Mouse (Mus musculus) neural tube, embryonic 15.5 days (tissue): Measurements from ENCODE around the gene Rgs9. TPM values are rescaled to one million over a fixed set of nuclear protein-coding genes. Genes with fewer than 3 reads are reported as not detected.

Source experiments
- ATAC-seq: fragments of 200-750 bp; cut with Nextera tagmentation; 2 replicates; pipeline ENCODE4 v1.8.0; 2017; ENCODE audit warnings: mild to moderate bottlenecking, moderate TSS enrichment, moderate library complexity; ENCODE audit not compliant: low FRiP score
- H3K27ac ChIP-seq: fragments of 300-500 bp; sonication (generic); replicated peaks from 2 replicates; pipeline ENCODE4 v1.5.1; 2015; ENCODE audit warnings: mild to moderate bottlenecking, inconsistent platforms
- H3K27me3 ChIP-seq: fragments of 300-500 bp; sonication (generic); replicated peaks from 2 replicates; pipeline ENCODE4 v1.6.1; 2015; ENCODE audit warnings: inconsistent platforms
- H3K36me3 ChIP-seq: fragments of 300-500 bp; sonication (generic); 2 replicates; pipeline ENCODE4 v1.6.1; 2015; ENCODE audit warnings: inconsistent platforms
- H3K4me1 ChIP-seq: fragments of 300-500 bp; sonication (generic); 2 replicates; pipeline ENCODE4 v1.6.1; 2015; ENCODE audit warnings: inconsistent platforms
- H3K4me2 ChIP-seq: fragments of 300-500 bp; sonication (generic); 2 replicates; pipeline ENCODE4 v1.6.1; 2015; ENCODE audit warnings: inconsistent platforms, mild to moderate bottlenecking, moderate library complexity
- H3K4me3 ChIP-seq: fragments of 300-500 bp; sonication (generic); replicated peaks from 2 replicates; pipeline ENCODE4 v1.5.1; 2015; ENCODE audit warnings: mild to moderate bottlenecking, inconsistent platforms
- H3K9ac ChIP-seq: fragments of 300-500 bp; sonication (generic); replicated peaks from 2 replicates; pipeline ENCODE4 v1.6.1; 2015; ENCODE audit warnings: mild to moderate bottlenecking, inconsistent platforms
- H3K9me3 ChIP-seq: fragments of 300-500 bp; sonication (generic); replicated peaks from 2 replicates; pipeline ENCODE4 v1.6.1; 2016; ENCODE audit warnings: inconsistent platforms
- WGBS: fragments of 180-500 bp; shearing (Covaris S2); methylation state at CpG from one replicate; pipeline ENCODE4 v1.1.7; 2015; ENCODE audit warnings: mixed read lengths; 5-methylcytosine and 5-hydroxymethylcytosine counted together
- polyA plus RNA-seq: library from polyadenylated mRNA; unstranded; fragments of >200 nt; fragmentation: Nextera tagmentation; extraction: Ambion mirVana; gene quantifications from 2 replicates; pipeline ENCODE4 v1.2.1, GENCODE M21; 2015

Gene Rgs9
- polyA plus RNA-seq, 1 experiment from 2014 or later, result 12.3 TPM

GRCm38 (mm10) chr11:109233627-109234026 lies 64.3 kb downstream of the Rgs9 start:
- Histone ChIP-seq H3K4me1 (peaks cover 15% of the 10 kb centered on the region; the same call in 1 of the 2 replicates), H3K27ac (no peak overlapping the region), H3K27me3 (no peaks in the 10 kb centered on the region), H3K9me3 (no peaks in the 10 kb centered on the region), H3K4me3 (no peak overlapping the region), H3K9ac (no peak overlapping the region), H3K36me3 (peaks cover 9% of the 10 kb centered on the region; the same call in 1 of the 2 replicates), H3K4me2 (no peak overlapping the region)
- WGBS, result 79% methylated on average over 3 of the region's 3 CpGs
- ATAC-seq, result no peak

GRCm38 (mm10) chr11:109232811-109233210 lies 65.1 kb downstream of the Rgs9 start:
- Histone ChIP-seq H3K36me3 (peaks cover 11% of the 10 kb centered on the region; the same call in 1 of the 2 replicates), H3K4me1 (peaks cover 8% of the 10 kb centered on the region; the same call in 1 of the 2 replicates), H3K9ac (no peak overlapping the region), H3K4me3 (no peak overlapping the region), H3K9me3 (no peaks in the 10 kb centered on the region), H3K27me3 (no peaks in the 10 kb centered on the region), H3K27ac (no peak overlapping the region), H3K4me2 (no peak overlapping the region)
- ATAC-seq, result no peak
- WGBS, result 81% methylated on average over 6 of the region's 6 CpGs

DNA sequence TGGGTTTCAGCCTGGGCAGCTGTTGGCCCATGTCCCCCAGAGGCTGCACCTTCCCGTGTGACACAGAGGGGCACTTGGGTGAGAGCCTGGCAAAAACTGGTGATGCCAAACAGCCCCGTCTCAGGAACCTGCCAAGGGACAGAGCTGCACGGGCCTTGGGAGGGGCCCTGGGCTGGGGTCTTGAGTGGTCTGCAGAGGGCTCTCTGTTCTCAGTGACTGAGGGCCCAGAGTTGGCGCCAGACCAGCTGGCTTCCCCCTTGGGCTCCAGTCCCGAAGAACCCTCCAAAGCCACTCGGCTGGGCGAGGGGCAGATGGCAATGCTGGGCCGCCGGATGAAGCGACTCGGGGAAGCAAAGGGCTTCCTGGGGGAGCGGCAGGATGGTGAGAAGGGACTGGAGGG lies 70.8 kb downstream of the Rgs9 start:
- H3K4me3 ChIP-seq, result no peak overlapping the region
- H3K36me3 ChIP-seq, result 0 out of 2 replicates have a peak, but pooled peaks cover 3% of the 10 kb centered on the region
- no peak overlapping the region for H3K27ac ChIP-seq
- no peak; the same call in 1 of the 2 replicates for ATAC-seq
- 79% methylated on average over 12 of the region's 12 CpGs for WGBS
- H3K9ac ChIP-seq, result no peak overlapping the region
- no peak overlapping the region for H3K4me2 ChIP-seq
- H3K4me1 ChIP-seq, result no peaks in the 10 kb centered on the region
- no peaks in the 10 kb centered on the region for H3K9me3 ChIP-seq
- no peaks in the 10 kb centered on the region for H3K27me3 ChIP-seq

DNA sequence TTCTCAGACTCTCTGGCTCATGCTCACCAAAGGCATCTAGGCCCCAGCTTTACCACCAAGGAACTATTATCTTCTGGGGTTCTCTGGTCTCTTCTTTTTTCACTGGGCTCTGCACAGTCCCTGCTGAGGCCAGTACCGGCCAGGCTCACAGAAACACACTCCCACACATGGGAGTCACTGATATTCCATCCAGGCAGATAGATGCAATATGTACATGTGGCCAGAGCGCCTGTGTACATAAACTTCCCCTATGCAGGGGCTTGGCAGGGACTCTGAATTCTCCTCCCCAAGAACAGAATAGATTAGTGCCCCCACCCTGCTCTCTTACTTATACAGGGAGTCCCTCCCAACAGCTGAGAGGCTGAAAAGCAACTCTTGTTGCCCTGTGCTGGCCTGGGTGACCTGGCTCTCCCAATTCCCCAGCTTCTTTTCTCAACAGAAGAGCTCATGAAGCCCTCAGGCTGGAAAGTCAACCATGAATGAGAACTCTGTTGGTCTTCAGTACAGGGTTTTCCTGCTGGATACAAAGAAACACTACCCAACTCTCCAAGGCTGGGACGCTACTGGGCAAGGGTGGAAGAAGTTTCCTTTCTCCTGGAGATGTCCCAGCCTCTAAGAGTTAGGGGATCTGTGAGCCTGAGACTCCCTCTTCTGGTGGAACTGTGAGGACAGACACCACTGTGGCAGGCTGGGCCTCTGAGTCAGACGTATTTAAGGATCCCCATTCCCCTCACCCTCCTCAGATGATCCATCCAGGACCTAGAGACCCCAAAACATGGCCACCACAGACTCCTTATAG lies 76.5 kb downstream of the Rgs9 start:
- Histone ChIP-seq H3K9me3 (no peaks in the 10 kb centered on the region), H3K27ac (no peak overlapping the region), H3K4me1 (peaks cover 11% of the 10 kb centered on the region), H3K4me3 (no peak overlapping the region), H3K27me3 (no peaks in the 10 kb centered on the region), H3K4me2 (no peak overlapping the region), H3K36me3 (no peaks in the 10 kb centered on the region), H3K9ac (no peak overlapping the region)
- no peak for ATAC-seq
- 58% methylated on average over 4 of the region's 4 CpGs for WGBS

DNA sequence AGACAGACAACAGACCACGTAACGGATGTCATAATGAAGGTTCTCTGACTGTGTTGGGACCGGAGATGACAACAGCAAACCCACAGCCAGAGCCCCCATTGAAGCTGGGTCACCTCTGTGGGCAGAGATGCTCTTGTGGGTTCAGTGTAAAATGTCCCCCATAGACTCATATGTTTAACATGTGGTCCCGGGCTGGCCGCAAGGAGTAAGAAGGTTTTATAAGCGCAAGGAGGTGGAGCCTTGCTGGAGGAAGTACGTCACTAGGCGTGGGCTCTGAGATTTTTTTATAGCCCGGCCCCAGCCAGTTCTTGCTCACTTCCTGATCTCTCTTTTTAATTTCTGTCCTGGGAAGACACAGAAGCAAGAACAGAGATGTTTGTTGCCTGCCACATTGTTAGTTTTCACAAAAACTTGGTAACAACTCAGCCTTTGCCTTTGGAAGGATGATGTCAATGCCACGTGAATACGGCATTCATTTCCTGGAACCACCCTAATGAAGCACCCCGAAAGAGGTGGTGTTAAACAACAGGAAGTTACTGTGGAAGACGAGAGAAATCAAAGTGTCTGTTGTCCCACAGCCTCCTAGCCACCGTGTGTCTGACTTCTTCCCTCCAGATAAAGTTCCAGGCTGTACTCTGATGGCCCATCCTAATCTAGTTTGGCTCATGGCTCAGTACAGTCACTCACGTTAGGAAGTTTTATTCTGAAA lies 79.1 kb downstream of the Rgs9 start:
- H3K27ac ChIP-seq, result no peak overlapping the region
- no peaks in the 10 kb centered on the region for H3K36me3 ChIP-seq
- no peak overlapping the region for H3K9ac ChIP-seq
- H3K27me3 ChIP-seq, result no peaks in the 10 kb centered on the region
- H3K9me3 ChIP-seq, result no peaks in the 10 kb centered on the region
- no peak overlapping the region for H3K4me3 ChIP-seq
- peaks cover 11% of the 10 kb centered on the region for H3K4me1 ChIP-seq
- 0 out of 2 replicates have a peak, but pooled peaks have one; percentile 14 for ATAC-seq
- 81% methylated on average over 15 of the region's 15 CpGs for WGBS
- no peak overlapping the region for H3K4me2 ChIP-seq

- Histone ChIP-seq H3K4me2 (no peak overlapping the region), H3K9ac (no peak overlapping the region), H3K9me3 (no peaks in the 10 kb centered on the region), H3K4me3 (no peak overlapping the region), H3K4me1 (peaks cover 11% of the 10 kb centered on the region), H3K36me3 (no peaks in the 10 kb centered on the region), H3K27me3 (no peaks in the 10 kb centered on the region), H3K27ac (0 out of 2 replicates have a peak overlapping the region, but pooled peaks have one; percentile 45)
- ATAC-seq, result peak; percentile 70
- 48% methylated on average over 12 of the region's 12 CpGs for WGBS
Observed at GRCm38 (mm10) chr11:109217827-109218536, 79.9 kb downstream of the Rgs9 start.

- H3K4me1 ChIP-seq, result peaks cover 16% of the 10 kb centered on the region
- no peaks in the 10 kb centered on the region for H3K27me3 ChIP-seq
- WGBS, result 13% methylated on average over 11 of the region's 11 CpGs
- H3K4me3 ChIP-seq, result no peak overlapping the region
- H3K27ac ChIP-seq, result 0 out of 2 replicates have a peak overlapping the region, but pooled peaks have one; percentile 45
- no peaks in the 10 kb centered on the region for H3K9me3 ChIP-seq
- H3K36me3 ChIP-seq, result no peaks in the 10 kb centered on the region
- ATAC-seq, result no peak; the same call in 1 of the 2 replicates
- no peak overlapping the region for H3K9ac ChIP-seq
- no peak overlapping the region for H3K4me2 ChIP-seq
Observed at GRCm38 (mm10) chr11:109210772-109211171, 87.2 kb downstream of the Rgs9 start.

- 13% methylated on average over 7 of the region's 7 CpGs for WGBS
- no peaks in the 10 kb centered on the region for H3K36me3 ChIP-seq
- no peak for ATAC-seq
- H3K9ac ChIP-seq, result no peak overlapping the region
- H3K9me3 ChIP-seq, result no peaks in the 10 kb centered on the region
- no peak overlapping the region for H3K4me3 ChIP-seq
- H3K27me3 ChIP-seq, result no peaks in the 10 kb centered on the region
- H3K4me2 ChIP-seq, result no peak overlapping the region
- peaks cover 16% of the 10 kb centered on the region for H3K4me1 ChIP-seq
- 0 out of 2 replicates have a peak overlapping the region, but pooled peaks have one; percentile 45 for H3K27ac ChIP-seq
Observed at GRCm38 (mm10) chr11:109210341-109210740, 87.6 kb downstream of the Rgs9 start.

DNA sequence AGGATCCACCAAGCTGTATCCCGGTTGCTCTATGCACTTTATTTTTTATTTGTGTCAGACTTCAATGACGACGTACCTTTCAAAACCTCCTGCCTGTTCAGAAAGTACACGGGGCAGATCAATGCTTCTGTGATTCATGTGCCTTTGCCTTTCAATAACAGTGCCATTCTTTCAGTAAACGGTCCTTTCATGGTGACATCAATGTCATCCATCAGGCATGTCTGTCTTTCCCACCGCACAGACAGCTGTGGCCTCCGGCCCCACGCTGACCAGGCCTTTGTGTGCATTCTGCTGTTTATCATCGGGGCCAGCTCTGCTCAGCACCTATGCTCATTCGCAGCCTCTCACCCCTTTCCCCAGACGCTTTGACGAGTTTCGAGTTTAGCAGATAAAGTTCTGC lies 91.2 kb downstream of the Rgs9 start:
- H3K36me3 ChIP-seq, result no peaks in the 10 kb centered on the region
- H3K27ac ChIP-seq, result no peak overlapping the region
- no peak for ATAC-seq
- no peaks in the 10 kb centered on the region for H3K9me3 ChIP-seq
- peaks cover 16% of the 10 kb centered on the region for H3K4me1 ChIP-seq
- no peaks in the 10 kb centered on the region for H3K27me3 ChIP-seq
- no peak overlapping the region for H3K4me3 ChIP-seq
- WGBS, result 9% methylated on average over 13 of the region's 13 CpGs
- no peak overlapping the region for H3K4me2 ChIP-seq
- H3K9ac ChIP-seq, result no peak overlapping the region

DNA sequence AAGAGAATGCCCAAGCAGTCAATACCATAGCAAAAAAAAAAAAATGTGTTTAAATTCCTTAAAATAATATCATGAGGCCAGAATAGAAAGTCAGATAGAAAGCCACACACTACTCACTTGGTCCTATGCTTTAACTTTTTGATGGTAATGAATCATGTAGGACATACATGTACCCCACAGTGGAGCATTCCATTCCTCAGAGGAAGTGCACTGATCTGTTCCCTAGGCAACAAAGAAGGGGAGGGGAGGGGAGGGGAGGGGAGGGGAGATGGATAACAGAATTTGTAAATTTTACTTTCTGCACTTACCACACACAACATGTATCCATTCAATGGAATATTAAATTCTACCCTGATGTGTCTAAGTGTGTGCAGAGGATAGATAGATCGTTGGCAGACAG lies 91.9 kb downstream of the Rgs9 start:
- ATAC-seq, result no peak
- Histone ChIP-seq H3K27me3 (no peaks in the 10 kb centered on the region), H3K9me3 (no peaks in the 10 kb centered on the region), H3K4me1 (peaks cover 16% of the 10 kb centered on the region), H3K4me2 (no peak overlapping the region), H3K27ac (no peak overlapping the region), H3K9ac (no peak overlapping the region), H3K4me3 (no peak overlapping the region), H3K36me3 (no peaks in the 10 kb centered on the region)
- 43% methylated on average over 1 of the region's 1 CpGs for WGBS

GRCm38 (mm10) chr11:109199612-109200293 lies 98.2 kb downstream of the Rgs9 start:
- WGBS, result 27% methylated on average over 8 of the region's 8 CpGs
- no peak for ATAC-seq
- H3K27ac ChIP-seq, result peak overlapping the region; percentile 11; the same call in 1 of the 2 replicates

More at GRCm38 (mm10) chr11:109199612-109200293, 98.2 kb downstream of the Rgs9 start:
- no peaks in the 10 kb centered on the region for H3K27me3 ChIP-seq
- H3K4me3 ChIP-seq, result no peak overlapping the region
- no peaks in the 10 kb centered on the region for H3K9me3 ChIP-seq
- H3K4me2 ChIP-seq, result no peak overlapping the region
- H3K36me3 ChIP-seq, result no peaks in the 10 kb centered on the region
- H3K4me1 ChIP-seq, result no peaks in the 10 kb centered on the region
- no peak overlapping the region for H3K9ac ChIP-seq
